ENCODE assay signal across 23 mouse cellular contexts in the genomic region with DNA sequence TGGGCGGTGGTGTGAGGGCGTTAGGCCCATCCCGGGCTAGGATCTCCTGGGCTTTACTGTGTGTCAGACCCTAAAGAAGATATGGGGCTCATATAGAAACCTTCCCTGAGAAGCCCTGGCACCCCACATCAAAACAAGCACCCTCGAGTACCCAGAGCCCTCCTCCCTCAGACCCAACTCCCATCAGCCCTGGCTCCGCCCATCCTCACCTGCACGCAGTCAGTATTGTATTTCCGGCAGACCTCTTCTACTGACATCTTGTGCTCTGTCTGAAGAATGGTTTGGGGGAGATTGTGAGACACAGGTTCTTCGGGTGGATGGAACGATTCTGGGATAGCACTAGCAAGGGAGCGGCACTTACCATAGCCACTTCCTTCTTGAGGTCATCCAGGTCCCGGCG. TPM values are rescaled to one million over a fixed set of nuclear protein-coding genes. Genes with fewer than 3 reads are reported as not detected.
A peak's percentile ranks its signal among the peaks of the same experiment; 100 is the strongest.
DNase-seq lines count a peak whose midpoint lies in the region; ATAC-seq and TF ChIP-seq lines count a peak whose summit lies in the region.
"Had no signal": no experiment of that assay in that cellular context is flagged by ENCODE, and none has a peak within 500 bp of the region (broad histone marks: within the 10 kb centered on the region; RNA-seq: fewer than 3 reads in every experiment).

No protein-coding gene starts in this region.

- H3K4me3 ChIP-seq in heart, embryonic 16.5 days (ENCODE audit: low read length) = no peak overlapping the region
- H3K4me3 ChIP-seq in E14TG2a.4 (replicated peaks; ENCODE audit: low read length) = peak overlapping the region; percentile 20; the same call in 1 of the 2 replicates
- H3K4me3 ChIP-seq in midbrain, embryonic 13.5 days (replicated peaks) = no peak overlapping the region

- no peak overlapping the region for H3K4me2 ChIP-seq in heart, embryonic 16.5 days (ENCODE audit: low read depth, low read length)
- no peak overlapping the region for H3K4me2 ChIP-seq in midbrain, embryonic 13.5 days (replicated peaks)
- H3K4me2 ChIP-seq: midbrain, embryonic 11.5 days had no signal

- ATAC-seq in heart, embryonic 16.5 days (replicated peaks; ENCODE audit: extremely low read depth, insufficient read depth, low FRiP score) = no peak
- no peak for ATAC-seq in midbrain, embryonic 13.5 days
- ATAC-seq: forebrain, embryonic 14.5 days; hindbrain, embryonic 16.5 days; Patski had no signal

- H3K36me3 ChIP-seq in heart, embryonic 16.5 days (ENCODE audit: control insufficient read depth, insufficient read depth) = no peaks in the 10 kb centered on the region
- peaks cover 34% of the 10 kb centered on the region for H3K36me3 ChIP-seq in E14TG2a.4 (ENCODE audit: insufficient read depth, low read length)
- peaks cover 46% of the 10 kb centered on the region for H3K36me3 ChIP-seq in midbrain, embryonic 13.5 days

- H3K9me3 ChIP-seq in heart, embryonic 16.5 days (replicated peaks; ENCODE audit: control insufficient read depth, low read length) = no peaks in the 10 kb centered on the region
- H3K9me3 ChIP-seq in E14TG2a.4 (ENCODE audit: low read length) = no peaks in the 10 kb centered on the region
- no peaks in the 10 kb centered on the region for H3K9me3 ChIP-seq in midbrain, embryonic 13.5 days

- 56% methylated on average over 12 of the region's 12 CpGs for WGBS in heart, embryonic 16.5 days
- 78% methylated on average over 12 of the region's 12 CpGs for WGBS in midbrain, embryonic 13.5 days

- H3K27me3 ChIP-seq in heart, embryonic 16.5 days (ENCODE audit: control insufficient read depth, insufficient read depth, low read length) = peaks cover 21% of the 10 kb centered on the region
- H3K27me3 ChIP-seq in E14TG2a.4 (ENCODE audit: insufficient read depth, low read length) = peaks cover 35% of the 10 kb centered on the region
- H3K27me3 ChIP-seq in midbrain, embryonic 13.5 days = no peaks in the 10 kb centered on the region

- DNase-seq in heart, postnatal 14 days = no peak
- peak; percentile 75 for DNase-seq in naive thymus-derived CD4-positive, alpha-beta T cell, adult 2 months (ENCODE audit: low read depth)
- DNase-seq in thymus, postnatal 14 days = peak; percentile 86
- no peak for DNase-seq in ovary, postnatal 36 days (ENCODE audit: low spot score)
- no peak for DNase-seq in adrenal gland, postnatal 10 days
- DNase-seq: cerebellum, postnatal 25 days; gastrocnemius, postnatal 36 days; heart, postnatal 36 days; kidney, adult 8-10 months; left cerebral cortex, postnatal 4 days; lung, adult 18-20 months; lung, postnatal 4 days had no signal

- intact Hi-C loops in heart, postnatal 14 days (cut with DNase I) = no loop called here

- H3K4me1 ChIP-seq in heart, embryonic 16.5 days (ENCODE audit: control insufficient read depth, insufficient read depth, low read length) = peaks cover 5% of the 10 kb centered on the region
- H3K4me1 ChIP-seq in E14TG2a.4 (replicated peaks; ENCODE audit: low read depth, low read length) = peaks cover 51% of the 10 kb centered on the region
- peaks cover 36% of the 10 kb centered on the region for H3K4me1 ChIP-seq in midbrain, embryonic 13.5 days (replicated peaks)

- no peak for TF ChIP-seq CTCF in E14TG2a.4 (conservative IDR thresholded peaks at IDR 0.05; ENCODE audit: low read length)

- peak overlapping the region; percentile 19; the same call in 1 of the 2 replicates for H3K27ac ChIP-seq in heart, embryonic 16.5 days (ENCODE audit: low read length)
- no peak overlapping the region for H3K27ac ChIP-seq in midbrain, embryonic 13.5 days

- no peak overlapping the region for H3K9ac ChIP-seq in heart, embryonic 16.5 days (ENCODE audit: low read length)
- H3K9ac ChIP-seq in midbrain, embryonic 13.5 days (replicated peaks) = no peak overlapping the region

RNA-seq across cellular contexts. Expression of a gene that starts 5.0 kb away (rescaled TPM):
- polyA plus RNA-seq in heart, embryonic 16.5 days (2015; fragmentation: Nextera tagmentation; extraction: Ambion mirVana) = 0.32 and 0.66 TPM in 2 replicates
- total RNA-seq in heart, postnatal 14 days (2021) = under 1 TPM; 0.62 to 0.80 TPM
- 189 and 195 TPM in 2 replicates for polyA plus RNA-seq in midbrain, embryonic 13.5 days (2015; fragmentation: Nextera tagmentation; extraction: Ambion mirVana)
- total RNA-seq in adrenal gland, postnatal 10 days (2021) = 10 to 100 TPM; 26.2 to 42.2 TPM

RNA-seq across cellular contexts. Expression of a gene that starts 28.2 kb away (rescaled TPM):
- 270 and 275 TPM in 2 replicates for polyA plus RNA-seq in heart, embryonic 16.5 days (2015; fragmentation: Nextera tagmentation; extraction: Ambion mirVana)
- total RNA-seq in heart, postnatal 14 days (2021) = 100 to 1,000 TPM; 289 to 303 TPM
- 171 and 176 TPM in 2 replicates for polyA plus RNA-seq in midbrain, embryonic 13.5 days (2015; fragmentation: Nextera tagmentation; extraction: Ambion mirVana)
- 100 to 1,000 TPM; 222 to 234 TPM for total RNA-seq in adrenal gland, postnatal 10 days (2021)

RNA-seq across cellular contexts. Expression of a gene that starts 56.4 kb away (rescaled TPM):
- polyA plus RNA-seq in heart, embryonic 16.5 days (2015; fragmentation: Nextera tagmentation; extraction: Ambion mirVana) = not detected in 2 replicates
- total RNA-seq in heart, postnatal 14 days (2021) = not detected
- polyA plus RNA-seq in midbrain, embryonic 13.5 days (2015; fragmentation: Nextera tagmentation; extraction: Ambion mirVana) = 5.7 and 6.4 TPM in 2 replicates
- not detected for total RNA-seq in adrenal gland, postnatal 10 days (2021)
- total RNA-seq: gastrocnemius, postnatal 36 days; heart, postnatal 36 days; layer of hippocampus, postnatal 25 days; left cerebral cortex, postnatal 4 days; liver, adult 2 months; neutrophil, adult 5-6 weeks had no signal
- polyA plus RNA-seq: large intestine, adult 2 months; liver, adult 2 months; Patski had no signal

Comparison
In these comparisons a context has a peak if more than half of its experiments do, and no peak if none do; other contexts are left out.
1. DNase-seq: peak in naive thymus-derived CD4-positive, alpha-beta T cell, adult 2 months (single experiment) and thymus, postnatal 14 days (single experiment); none in heart, postnatal 14 days (0 of 2), ovary, postnatal 36 days (single experiment) and adrenal gland, postnatal 10 days (single experiment).
2. RNA of a gene that starts 5.0 kb away (total RNA-seq): 26.2 to 42.2 TPM in adrenal gland, postnatal 10 days; 0.62 to 0.80 TPM in heart, postnatal 14 days; every median in the first group is over 10 times any median in the second.